Mouse (Mus musculus): ENCODE measurements around the gene Eva1a.
A peak's percentile ranks its signal among the peaks of the same experiment; 100 is the strongest.

Eva1a gene

DNA sequence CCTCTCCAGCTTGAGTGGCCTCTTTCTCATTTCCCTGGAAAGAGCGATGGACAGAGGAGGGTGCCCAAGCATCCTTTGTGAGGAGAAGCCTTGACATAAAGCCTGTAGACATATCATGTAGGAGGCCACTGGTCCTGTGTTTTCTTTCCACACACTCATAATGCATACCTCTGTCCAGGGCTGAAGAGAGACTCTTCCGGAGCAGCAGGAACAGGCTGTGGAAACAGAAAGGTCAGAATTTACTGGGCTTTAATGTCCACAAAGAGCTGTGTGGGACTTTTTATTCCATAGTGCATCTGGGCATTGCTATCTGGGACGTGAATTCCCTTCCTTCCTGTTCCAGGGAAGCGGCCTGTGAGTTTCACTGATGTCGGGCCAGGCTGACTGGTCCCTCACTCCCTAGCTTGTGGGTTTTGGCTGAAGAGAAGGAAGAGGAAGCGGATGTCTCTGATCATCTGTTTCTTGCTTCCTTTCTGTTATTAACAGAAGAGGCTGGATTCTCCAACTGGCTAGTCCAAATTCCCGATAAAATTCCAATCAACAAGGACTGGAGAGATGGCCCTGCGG, 25.8 kb downstream of the Eva1a start:
- no peak for DNase-seq (ENCODE audit: low spot score)

DNA sequence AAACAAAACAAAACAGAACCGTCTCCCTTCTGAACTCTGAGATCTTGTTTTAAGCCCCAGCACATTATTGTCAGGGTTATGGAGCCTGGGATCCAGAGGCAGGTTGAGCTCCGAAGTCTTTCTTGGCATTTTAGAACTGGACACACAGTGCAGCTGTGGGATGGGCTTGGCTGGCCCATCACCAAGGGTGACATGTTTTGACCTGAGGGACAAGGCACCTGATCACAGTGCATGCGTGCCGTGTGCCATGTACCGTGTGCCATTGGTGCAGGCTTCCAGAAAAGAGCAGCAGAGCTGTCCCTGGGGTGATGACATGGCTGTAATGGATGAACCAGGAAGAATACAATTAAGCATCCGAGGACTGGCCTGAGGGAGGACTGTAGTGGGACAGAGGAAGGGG, 29.6 kb downstream of the Eva1a start:
- DNase-seq (ENCODE audit: low spot score): no peak

DNA sequence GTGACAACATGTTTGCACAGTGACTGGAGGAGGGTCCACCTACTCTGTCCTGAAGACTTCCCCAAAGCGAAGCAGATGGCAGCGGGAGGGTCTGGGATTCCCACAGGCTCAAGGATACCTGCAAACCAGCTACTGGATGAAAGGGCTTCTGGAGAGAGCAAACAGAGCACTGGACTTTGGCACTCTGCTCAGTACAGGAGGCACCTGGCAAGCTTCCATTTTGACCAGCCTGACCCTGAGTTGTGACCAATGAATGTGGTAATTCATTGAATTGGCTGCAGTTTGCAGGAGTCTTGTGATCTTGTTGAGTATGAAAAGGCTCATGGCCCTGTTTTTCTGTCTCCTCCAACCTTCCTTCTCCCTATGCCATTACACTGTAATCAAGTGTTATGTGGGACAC, 32.2 kb downstream of the Eva1a start:
- no peak for DNase-seq (ENCODE audit: low spot score)

DNA sequence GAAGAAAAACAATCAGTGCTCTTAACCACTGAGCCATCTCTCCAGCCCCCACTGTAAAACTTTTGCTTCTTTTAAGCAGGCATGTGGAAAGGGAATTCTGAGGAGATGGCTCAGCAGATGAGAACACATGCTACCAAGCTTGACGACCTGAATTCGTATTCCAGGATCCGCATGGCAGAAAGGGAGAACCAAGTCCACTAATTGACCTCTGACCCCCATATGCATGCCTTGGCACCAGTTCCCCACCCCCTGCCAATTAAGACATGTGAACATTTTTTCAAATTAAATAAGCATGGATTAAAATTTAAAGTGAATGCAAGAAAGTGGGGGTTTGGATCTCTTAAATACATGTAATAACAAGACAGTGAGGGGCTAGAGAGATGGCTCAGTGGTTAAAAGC, 32.7 kb downstream of the Eva1a start:
- no peak for DNase-seq (ENCODE audit: low spot score)

DNA sequence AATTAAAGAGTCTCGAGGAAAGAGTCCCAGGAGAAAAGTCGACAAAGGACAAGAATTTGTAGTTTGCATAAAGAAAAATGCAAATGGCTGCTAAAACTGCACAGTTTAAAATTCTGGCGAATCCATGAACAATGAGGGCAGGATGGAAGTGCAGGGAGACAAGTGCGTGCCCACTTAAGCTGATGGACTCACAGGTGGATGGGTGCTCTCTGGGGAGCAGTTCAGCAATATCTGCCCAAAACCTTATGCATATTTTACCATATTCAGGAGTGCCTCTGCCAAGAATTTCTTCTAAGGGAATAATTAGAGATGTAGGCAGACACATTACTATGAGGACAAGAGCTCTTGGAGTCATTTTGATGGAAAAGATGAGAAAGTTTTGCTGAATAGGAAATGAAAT, 35.5 kb downstream of the Eva1a start:
- DNase-seq (ENCODE audit: low spot score): no peak

DNA sequence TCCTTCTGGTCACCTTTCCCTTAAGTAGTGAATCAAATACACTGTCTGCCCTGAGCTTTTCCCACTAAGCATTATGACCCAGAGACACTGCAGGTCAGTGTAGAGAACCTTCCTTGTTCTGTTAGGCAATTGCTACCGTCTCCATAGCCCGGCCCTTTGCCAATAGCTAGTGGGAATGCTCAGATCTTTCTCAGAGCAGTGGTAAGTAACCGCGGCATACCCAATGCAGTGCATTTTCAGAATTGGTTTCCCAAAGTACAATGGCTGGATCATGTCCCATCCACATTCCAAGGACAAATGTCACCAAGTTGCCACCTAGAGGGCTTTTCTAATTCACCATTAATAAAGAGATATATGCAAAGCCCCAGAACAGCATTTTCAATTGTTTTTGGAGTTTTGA, 38.0 kb downstream of the Eva1a start:
- DNase-seq (ENCODE audit: low spot score): no peak

DNA sequence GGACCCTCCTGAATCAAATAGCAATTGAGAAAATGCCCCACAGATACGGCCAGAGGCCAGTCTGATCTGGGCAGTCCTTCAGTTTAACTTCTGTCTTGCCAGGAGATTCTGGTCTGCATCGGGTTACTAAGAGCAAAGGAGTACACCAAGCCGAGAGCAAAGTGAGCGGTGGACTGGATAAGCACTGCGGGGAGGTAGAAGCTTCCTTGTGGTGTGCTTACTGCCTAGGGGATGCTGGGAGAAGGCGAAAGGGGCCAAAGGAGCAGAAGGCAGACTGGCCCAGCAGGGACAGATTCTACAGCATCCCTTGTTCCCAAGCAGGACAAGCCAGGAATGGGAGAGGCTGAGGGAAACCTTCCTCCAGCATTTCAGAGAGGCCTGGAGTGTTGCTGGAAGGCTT, 42.8 kb downstream of the Eva1a start:
- no peak for DNase-seq (ENCODE audit: low spot score)

DNA sequence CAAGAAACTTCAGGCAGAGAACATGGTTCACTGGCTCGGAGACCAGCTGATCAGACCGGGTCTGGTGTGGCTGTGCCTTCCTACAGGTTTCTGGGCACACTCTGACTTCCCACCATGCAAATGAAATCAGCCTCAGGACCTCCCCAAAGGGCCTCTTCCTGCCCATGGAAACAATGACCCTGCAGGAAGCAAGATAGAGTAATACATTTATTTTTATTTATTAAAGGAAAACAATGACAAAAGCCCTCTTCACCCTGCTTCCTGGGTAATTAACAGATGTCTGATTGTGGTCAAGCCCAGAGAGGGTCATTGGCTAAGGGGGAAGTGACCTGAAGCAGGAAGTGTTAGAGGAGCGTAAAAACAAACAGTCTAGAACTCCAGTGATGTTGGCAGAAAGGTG, 43.4 kb downstream of the Eva1a start:
- DNase-seq (ENCODE audit: low spot score): peak; percentile 8

DNA sequence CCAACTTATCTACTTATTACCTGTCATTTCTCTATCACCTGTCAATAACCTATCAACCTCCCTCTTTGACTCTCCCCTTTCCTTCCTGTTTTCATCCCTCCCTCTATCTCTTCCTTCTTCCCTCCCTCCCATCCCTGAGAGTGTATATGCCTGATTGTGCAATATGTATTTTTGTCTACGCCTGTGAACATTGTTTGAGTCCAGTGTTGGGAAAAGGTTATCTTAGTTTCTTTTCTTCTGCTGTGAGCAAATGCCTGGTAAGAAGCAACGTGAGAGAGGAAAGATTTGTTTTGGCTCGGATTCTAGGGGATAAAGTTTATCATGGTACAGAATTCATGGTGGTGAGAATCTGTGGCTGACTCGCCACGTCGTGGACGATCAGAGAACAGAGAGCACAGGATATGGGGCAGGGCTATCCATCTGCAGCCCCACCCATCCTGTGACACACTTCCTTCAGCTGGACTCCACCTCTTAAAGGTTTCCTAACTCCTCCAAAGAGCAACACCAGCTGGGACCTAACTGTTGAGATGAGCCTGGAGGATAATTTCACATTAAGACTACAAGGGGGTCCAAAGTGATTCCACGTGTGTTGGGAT, 44.6 kb downstream of the Eva1a start:
- DNase-seq (ENCODE audit: low spot score): no peak

DNA sequence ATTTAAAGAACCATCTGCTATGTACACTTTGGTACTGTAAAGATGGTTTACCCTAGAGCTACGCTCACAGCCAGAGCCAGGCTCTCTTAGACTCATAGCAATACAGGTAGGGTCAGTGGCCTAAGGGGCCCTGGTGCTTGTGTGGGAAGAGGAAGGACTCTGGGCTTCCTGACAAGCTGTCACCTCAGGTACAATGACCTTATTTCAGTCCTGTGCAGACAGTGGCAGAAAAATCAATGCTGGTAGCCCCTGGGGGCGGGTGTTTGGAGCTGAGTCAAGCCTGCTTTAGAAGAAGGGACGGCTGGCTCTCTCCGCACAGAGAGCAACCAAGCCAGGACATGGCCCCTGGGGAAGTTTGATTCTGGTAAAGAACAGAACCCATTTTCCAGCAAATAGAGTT, 47.3 kb downstream of the Eva1a start:
- DNase-seq (ENCODE audit: low spot score): no peak

DNA sequence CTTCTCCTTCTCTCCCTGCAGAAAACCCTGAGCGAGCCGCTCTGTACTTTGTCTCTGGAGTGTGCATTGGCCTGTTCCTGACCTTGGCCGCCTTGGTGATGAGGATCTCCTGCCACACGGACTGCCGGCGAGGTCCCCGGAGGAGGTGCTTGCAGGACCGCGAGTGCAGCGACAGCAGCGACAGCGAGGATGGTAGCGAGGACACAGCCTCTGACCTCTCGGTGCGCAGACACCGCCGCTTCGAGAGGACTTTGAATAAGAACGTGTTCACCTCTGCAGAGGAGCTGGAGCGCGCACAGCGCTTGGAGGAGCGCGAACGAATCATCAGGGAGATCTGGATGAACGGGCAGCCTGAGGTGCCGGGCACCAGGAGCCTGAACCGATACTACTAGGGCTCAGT, 50.9 kb downstream of the Eva1a start:
- DNase-seq (ENCODE audit: low spot score): peak; percentile 44

DNA sequence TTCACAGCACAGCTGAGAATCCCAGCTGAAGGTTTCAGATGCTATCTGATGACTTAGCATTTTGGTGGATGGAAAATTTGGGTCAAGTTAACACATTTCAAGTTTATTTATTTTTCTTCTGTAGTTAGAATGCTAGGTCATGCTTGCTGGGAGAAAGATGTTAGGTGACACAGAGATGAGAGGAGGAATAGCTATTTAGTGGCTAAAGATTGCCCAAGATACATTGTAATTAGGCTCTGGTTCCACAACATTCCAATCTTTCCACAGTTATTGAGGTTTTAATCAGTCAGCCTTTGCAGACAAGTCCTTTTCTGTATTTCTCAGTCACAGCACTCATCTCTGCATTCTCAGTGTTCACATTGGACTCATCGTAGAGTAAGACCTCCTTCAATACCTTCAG, 56.9 kb downstream of the Eva1a start:
- DNase-seq (ENCODE audit: low spot score): no peak

DNA sequence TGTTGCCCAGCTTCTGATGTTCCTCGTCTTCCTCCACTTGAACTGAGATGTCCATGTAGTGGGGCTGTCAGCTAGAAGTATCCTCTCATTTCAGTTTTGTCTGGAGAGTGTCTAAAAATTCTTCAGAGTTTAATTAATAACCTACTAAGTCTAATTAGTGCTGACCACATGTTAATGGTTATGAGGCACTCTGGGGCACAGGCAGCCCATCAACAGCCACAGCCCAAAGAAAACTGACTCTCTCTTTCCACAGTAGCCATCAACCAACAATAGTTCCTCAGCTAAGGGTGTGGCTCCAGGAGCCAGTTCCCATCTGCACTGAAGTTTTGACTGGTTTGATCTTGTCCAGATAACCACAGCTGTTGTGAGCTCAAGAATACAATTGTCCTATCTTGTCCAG, 57.6 kb downstream of the Eva1a start:
- no peak for DNase-seq (ENCODE audit: low spot score)

DNA sequence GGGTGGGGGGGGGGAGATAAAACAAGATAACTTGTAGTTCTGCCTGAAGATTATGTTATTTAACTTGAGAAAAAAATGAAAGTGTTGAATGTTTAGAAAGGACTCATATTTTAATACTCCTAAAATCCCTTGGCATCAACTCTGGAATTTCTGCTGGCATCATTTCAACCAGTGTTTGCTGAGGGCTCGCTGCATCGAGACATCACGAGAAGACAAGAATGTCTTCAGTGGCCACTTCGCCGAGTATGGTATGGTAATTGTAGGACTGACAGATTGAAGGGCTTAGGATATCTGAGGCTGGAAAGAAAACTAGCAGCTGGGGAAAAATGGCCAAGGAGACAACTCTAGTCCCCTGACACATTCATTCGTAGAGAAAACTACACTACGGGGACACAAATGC, 69.6 kb downstream of the Eva1a start:
- no peak for DNase-seq (ENCODE audit: low spot score)

DNA sequence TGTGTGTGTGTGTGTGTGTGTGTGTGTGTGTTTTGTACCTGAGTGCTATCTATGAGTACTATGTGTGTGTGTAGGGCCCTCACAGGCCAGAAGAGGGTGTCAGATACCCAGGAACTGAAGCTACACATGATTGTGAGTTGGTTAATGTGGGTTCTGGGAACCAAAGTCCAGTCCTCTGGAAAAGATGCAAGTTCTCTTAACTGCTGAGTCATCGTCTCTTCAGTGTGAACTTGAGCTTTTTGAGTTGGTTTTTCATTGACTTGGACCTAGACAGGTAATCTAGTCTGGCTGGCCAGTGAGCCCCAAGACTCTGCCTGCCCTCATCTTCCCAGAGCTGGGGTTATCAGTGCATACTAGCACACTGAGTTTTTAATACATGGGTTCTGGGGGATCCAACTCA, 70.3 kb downstream of the Eva1a start:
- DNase-seq (ENCODE audit: low spot score): no peak

DNA sequence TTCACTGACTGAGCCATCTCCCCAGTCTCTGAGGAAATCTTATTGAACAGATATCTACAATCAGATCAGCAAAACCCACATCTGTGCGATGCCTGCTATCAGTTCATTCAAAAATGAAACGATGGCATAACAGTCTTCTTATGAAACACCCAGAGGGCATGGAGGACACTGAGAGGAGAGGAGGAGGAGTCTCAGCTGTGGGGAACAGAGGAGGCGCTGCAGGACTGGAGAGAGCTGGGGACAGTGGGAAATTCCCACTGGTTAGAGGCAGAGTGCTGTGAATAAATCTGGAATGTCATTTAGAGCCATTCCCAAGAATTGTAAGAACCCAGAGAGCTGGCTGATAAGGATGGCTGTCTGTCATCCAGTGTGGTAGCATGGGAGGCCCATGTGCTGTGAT, 70.7 kb downstream of the Eva1a start:
- no peak for DNase-seq (ENCODE audit: low spot score)

DNA sequence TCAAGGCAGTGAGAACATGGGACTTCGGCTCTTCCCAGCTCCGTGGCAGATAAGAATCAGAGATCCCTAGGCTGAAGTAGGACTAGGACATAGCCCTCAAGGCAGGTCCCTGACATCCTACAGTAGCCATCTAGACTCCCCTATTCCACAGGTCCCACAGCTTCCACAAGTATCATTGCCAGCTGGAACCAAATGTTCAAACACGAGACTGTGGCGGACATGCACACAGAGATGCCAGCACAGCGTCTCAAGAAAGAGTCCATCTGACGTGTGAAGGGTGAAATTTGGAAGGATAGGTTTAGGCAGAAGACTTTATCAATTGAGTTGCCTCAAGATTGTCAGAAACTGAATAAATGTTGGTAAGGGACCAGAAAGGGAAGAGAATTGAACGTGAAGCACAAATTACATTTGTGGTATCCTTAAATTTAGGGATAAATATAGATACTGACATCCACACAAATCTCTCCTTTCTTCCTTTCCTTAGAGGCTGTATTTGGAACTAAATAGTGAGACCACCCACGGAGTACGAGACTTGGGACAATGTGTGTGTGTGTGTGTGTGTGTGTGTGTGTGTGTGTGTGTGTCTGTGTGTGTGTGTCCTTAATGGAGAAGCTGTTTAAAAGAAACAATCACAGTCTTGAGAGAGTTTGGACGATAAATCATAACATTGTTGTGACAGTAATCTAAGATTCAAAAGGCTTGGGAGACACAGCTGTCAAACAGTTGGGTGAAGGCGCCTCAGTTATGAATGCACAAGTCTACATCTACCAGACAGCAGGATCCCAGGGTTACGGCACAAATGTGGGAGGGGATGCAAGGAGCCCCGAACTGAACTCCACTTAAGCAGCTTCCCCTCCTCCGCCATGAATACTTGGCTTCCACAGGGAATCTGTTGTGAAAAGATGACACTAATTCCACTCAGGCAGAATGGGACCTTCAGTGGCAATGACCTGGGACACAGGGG, 71.6 kb downstream of the Eva1a start:
- no peak for DNase-seq (ENCODE audit: low spot score)

DNA sequence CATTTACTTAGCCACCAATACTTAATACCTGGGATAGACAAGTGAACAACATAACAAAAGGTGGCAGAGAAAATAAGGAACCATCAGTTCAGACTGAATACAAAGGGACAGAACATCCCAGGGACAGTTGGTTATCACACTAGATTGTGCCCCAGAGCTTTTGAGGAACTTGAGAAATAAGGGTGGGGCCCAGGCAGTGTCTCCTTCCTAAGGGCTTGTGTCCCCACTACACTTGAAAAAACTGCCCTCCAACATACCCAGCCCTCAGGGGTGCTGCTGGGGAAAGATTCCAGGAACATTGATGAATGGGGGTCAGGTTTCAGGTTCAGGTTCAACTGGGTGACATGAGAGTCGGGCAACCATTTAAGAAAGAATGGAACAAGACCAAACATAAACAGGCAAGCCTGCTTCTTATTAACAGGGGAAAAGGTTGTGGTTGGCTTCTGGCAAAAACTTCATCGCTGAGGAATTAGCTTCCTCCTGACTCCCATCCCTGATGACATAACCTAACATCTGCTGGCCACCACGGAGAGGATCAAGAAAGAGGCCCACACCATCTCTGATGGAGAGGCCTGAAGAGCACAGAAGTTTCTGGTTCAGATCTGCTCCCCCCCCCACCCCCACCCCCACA, 74.6 kb downstream of the Eva1a start:
- DNase-seq (ENCODE audit: low spot score): peak; percentile 51

DNA sequence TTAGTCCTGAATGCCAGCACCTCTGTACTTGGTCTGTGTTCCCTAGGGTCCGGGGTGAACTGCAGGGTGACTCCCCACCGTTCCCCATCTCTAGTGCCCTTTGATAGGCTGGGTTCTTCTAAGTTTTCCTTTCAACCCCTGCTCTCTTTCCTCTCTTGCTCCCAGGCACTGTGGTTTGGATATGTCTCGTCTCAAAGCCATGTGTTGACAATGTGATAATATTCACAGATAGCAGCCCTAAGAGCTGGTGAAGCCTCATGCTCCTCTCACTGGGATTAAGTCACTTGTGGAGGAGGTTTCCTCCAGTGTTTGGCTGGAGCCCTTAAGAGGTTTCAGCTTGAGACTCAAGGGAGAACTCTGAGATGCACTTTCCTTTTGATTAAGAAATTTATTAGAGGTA, 75.3 kb downstream of the Eva1a start:
- DNase-seq (ENCODE audit: low spot score): no peak

DNA sequence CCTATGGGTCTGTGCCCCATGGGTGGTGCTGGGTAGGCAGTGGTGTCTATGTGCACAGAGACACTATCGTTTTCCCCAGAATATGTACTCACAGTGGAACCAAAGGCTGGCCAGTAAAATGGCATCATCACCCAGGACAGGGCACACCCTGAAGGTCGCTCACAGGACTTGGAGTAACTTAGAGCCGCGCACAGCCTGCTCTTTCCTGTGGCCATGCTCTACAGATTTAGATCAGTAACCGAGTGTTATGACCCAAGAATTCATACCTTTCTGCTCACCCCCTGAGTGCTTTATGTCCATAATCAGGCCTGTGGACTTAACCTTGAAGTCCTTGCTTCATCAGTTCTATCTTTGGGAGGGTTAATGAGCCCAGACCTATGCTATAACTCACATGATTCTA, 77.0 kb downstream of the Eva1a start:
- DNase-seq (ENCODE audit: low spot score): no peak

DNA sequence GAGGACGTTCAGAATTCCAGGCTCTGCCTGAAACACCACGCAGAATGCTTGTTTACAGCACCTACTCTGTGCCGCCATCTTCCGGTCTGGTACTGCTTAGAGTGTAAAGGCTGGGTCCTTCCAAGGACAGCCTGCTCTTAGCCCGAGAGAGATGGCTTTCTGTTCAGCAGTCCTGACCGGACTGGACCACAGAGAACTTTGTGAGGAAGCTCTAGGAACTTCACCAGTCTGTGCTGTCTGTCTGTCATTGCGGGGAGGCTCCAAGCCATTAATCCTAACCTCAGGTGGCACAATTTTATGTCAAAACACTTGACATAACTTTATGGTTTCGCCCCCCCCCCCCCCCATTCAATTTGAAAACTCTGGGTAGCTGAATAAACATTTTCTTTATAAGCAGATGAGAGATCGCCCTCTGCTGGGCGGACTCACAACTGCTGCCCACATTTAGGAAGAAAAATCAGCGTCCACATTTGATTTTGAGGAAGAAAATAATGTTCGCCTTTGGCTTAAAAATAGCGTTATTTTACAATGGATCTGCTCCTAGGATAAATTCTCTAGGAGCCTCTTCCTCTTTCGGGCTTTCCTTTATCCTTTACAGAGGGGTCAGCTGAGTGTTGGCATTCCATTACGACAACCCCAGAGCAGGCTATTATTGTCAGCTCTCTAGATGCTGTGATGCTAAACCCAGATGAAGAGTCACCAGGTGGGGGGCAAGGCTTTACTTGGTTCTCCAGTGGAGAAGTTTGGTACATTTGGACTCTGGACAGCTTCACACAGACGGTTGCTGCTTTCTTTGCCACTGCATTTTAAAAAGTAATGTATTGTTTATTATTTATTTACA, 78.7 kb downstream of the Eva1a start:
- peak; percentile 70 for DNase-seq (ENCODE audit: low spot score)

DNA sequence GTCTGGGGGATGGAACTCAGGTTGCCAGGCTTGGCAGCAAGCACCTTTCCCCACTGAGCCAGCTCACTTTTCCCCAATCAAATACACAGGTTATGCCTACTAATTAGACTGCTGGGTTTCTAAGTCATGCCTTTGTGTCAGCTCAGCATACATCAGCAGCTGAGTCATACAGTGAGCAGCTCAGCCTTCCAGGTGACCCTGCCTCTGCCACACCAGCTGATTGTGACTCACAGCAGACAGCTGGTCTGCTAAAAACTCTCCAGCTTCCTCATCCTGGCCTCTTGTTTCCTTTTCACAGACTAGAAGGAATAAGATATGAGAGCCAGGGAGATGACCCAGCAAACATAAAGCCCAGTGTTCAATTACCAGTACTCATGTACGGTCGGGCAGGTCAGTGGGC, 84.3 kb downstream of the Eva1a start:
- no peak for DNase-seq (ENCODE audit: low spot score)
